Mouse (Mus musculus) embryonic facial prominence, embryonic 12.5 days (tissue): Measurements from ENCODE around the gene Lrrc28. TPM values are rescaled to one million over a fixed set of nuclear protein-coding genes. Genes with fewer than 3 reads are reported as not detected.
"Not testable (repeated sequence)": the region's sequence is repeated elsewhere in the genome, so short reads cannot be mapped to it uniquely, and the experiment has no call there.

Experiments
- ATAC-seq: fragments of 200-750 bp; cut with Nextera tagmentation; 2 replicates; pipeline ENCODE4 v1.8.0; 2017; ENCODE audit not compliant: insufficient number of reproducible peaks, insufficient read depth, low FRiP score, low TSS enrichment
- H3K27ac ChIP-seq: fragments of 300-500 bp; sonication (generic); 2 replicates; pipeline ENCODE4 v1.5.1; 2016; ENCODE audit warnings: mild to moderate bottlenecking
- H3K27me3 ChIP-seq: fragments of 300-500 bp; sonication (generic); 2 replicates; pipeline ENCODE4 v1.6.1; 2016; ENCODE audit warnings: mild to moderate bottlenecking, moderate library complexity
- H3K36me3 ChIP-seq: fragments of 300-500 bp; sonication (generic); 2 replicates; pipeline ENCODE4 v1.6.1; 2016; ENCODE audit warnings: mild to moderate bottlenecking
- H3K4me1 ChIP-seq: fragments of 300-500 bp; sonication (generic); 2 replicates; pipeline ENCODE4 v1.6.1; 2016
- H3K4me2 ChIP-seq: fragments of 300-500 bp; sonication (generic); replicated peaks from 2 replicates; pipeline ENCODE4 v1.6.1; 2016; ENCODE audit warnings: mild to moderate bottlenecking, moderate library complexity
- H3K4me3 ChIP-seq: fragments of 300-500 bp; sonication (generic); 2 replicates; pipeline ENCODE4 v1.5.1; 2016; ENCODE audit warnings: mild to moderate bottlenecking
- H3K9ac ChIP-seq: fragments of 300-500 bp; sonication (generic); 2 replicates; pipeline ENCODE4 v1.6.1; 2016; ENCODE audit warnings: mild to moderate bottlenecking, moderate library complexity
- H3K9me3 ChIP-seq: fragments of 300-500 bp; sonication (generic); 2 replicates; pipeline ENCODE4 v1.6.1; 2016; ENCODE audit warnings: mild to moderate bottlenecking, moderate library complexity
- WGBS: fragments of 180-500 bp; shearing (Covaris S2); methylation state at CpG from one replicate; pipeline ENCODE4 v1.1.7; 2016; 5-methylcytosine and 5-hydroxymethylcytosine counted together
- polyA plus RNA-seq: library from polyadenylated mRNA; unstranded; fragments of >200 nt; fragmentation: Nextera tagmentation; extraction: Ambion mirVana; gene quantifications from 2 replicates; pipeline ENCODE4 v1.2.1, GENCODE M21; 2016

Lrrc28 gene
- polyA plus RNA-seq, 1 experiment from 2014 or later, result 26.3 TPM

DNA sequence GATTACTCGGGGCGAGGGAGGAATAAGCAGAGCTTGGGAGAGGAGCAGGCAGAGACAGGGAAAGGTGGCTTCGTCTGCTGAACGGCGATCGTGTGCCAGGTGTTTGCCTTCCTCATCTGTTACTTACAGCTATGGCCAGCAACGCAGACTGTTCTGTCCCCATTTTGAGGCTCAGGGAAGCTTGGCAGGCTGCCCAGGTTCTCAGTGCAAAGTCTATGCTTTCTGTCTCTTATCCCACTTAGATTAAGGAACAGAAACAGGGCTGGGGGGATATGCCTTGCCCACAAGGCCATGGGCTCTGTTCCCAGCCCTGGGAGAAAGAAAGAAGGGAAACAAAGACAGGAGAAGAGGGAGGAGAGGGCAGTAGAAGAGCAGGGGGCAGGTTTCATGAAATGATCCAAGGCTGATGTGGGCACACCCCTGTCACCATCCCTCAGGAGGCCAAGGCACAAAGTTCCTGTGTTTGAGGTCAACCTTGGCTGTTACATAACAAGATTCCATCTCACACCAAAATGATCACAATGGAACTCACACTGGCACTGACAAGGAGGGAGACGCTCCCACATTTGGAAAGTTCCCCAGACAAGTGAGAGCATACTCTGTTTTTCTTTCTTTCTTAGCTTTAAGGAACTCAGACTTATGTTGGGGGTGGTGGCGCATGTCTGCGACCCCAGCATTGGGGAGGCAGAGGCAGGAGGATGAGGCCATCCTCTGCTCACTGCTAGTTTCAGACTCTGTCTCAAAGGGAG, 116.8 kb downstream of the Lrrc28 start:
- Histone ChIP-seq H3K4me1 (peaks cover 16% of the 10 kb centered on the region; the same call in 1 of the 2 replicates), H3K9ac (no peak overlapping the region), H3K36me3 (peaks cover 3% of the 10 kb centered on the region; the same call in 1 of the 2 replicates), H3K4me3 (no peak overlapping the region), H3K4me2 (no peak overlapping the region), H3K27ac (peak overlapping the region; percentile 37; the same call in 1 of the 2 replicates), H3K27me3 (no peaks in the 10 kb centered on the region), H3K9me3 (no peaks in the 10 kb centered on the region)
- WGBS, result 83% methylated on average over 10 of the region's 10 CpGs
- ATAC-seq, result no peak

DNA sequence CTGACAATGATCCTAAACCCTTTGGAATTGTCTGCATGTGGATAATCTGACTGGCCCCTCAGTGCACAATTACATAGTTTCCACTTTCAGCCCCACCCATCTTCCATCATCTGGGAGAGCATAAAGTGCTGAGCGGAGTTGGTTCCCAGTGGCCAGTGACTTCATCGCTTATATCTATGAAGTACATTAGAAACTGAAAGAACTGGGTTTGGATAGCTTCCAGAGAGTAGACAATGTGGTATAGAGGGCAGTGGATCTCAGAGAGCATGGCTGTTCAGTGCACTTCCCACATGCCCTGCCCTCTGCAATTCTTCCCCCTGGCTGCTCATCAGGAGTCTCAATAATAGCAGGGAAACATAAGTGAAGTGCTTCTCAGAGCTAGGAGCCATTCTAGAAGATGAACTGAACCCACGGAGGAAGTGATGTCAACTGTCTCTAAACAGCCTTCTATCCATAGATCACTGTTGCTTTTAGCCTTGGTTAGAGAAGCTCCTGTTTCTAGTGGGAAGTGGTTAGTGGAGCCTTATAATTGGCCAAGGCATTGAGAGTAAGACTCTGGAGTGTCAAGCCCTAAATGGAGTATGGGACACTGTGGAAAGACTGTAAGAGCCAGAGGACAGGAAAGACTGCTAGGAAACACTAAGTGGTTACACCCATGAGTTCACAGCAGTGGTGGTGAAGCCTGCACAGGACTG, 119.0 kb downstream of the Lrrc28 start:
- Histone ChIP-seq H3K36me3 (peaks cover 3% of the 10 kb centered on the region; the same call in 1 of the 2 replicates), H3K9me3 (no peaks in the 10 kb centered on the region), H3K27ac (no peak overlapping the region), H3K4me1 (peaks cover 16% of the 10 kb centered on the region; the same call in 1 of the 2 replicates), H3K27me3 (no peaks in the 10 kb centered on the region), H3K4me3 (no peak overlapping the region), H3K9ac (no peak overlapping the region), H3K4me2 (no peak overlapping the region)
- no peak for ATAC-seq
- 95% methylated on average over 3 of the region's 3 CpGs for WGBS

DNA sequence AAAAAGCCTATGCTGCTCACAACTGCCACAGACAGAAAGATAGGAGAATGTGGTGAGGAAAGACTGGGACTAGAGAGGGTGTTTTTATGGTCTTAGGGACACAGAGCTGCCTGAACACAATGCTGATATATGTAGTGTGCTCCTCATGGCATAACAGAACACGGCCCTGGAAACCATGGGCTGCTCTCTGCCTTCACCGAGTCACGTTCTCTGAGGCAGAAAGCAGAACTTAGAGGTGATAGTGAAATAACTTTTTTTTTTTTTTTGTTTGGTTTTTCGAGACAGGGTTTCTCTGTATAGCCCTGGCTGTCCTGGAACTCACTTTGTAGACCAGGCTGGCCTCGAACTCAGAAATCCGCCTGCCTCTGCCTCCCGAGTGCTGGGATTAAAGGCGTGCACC, 121.0 kb downstream of the Lrrc28 start:
- H3K9me3 ChIP-seq, ATAC-seq, H3K27ac ChIP-seq, H3K4me3 ChIP-seq, H3K4me1 ChIP-seq, H3K27me3 ChIP-seq, H3K4me2 ChIP-seq, H3K36me3 ChIP-seq, H3K9ac ChIP-seq: not testable (repeated sequence)
- 88% methylated on average over 8 of the region's 8 CpGs for WGBS

DNA sequence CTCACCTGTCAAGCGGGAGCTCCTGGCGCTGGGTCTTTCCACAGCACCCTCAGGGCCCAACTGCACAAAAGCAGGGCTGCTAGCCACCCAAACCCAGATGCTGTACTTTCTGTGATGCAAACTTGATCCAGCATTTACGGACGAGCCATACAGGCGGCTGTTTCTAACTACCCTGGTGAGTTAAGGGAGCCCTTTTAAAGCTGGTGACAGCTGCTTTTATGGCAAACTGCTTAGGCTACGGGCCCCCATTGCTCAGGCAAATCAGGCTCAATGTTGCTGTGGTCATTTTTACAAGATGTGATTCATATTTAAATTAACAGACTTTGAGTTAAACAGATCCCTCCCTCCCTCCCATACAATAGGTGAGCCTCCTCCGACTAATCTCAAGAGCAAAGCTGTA, 121.7 kb downstream of the Lrrc28 start:
- no peak overlapping the region for H3K27ac ChIP-seq

DNA sequence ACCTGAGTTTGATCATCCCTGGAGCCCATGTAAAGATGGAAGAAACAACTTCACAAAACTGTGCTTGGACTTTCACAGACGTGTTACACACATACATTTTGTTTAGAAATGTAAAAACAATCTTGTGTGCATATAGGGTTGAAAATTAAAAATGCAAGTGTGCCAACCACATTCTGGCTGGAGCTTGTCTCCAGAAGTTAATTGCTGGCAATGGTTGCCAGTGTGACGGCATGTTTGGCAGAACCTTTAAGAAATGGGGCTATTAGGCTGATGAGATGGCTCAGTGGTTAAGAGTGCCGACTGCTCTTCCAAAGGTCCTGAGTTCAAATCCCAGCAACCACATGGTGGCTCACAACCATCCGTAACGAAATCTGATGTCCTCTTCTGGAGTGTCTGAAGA, 123.3 kb downstream of the Lrrc28 start:
- ATAC-seq, H3K4me2 ChIP-seq, H3K4me3 ChIP-seq, H3K4me1 ChIP-seq, H3K27ac ChIP-seq, H3K9ac ChIP-seq, H3K27me3 ChIP-seq, H3K36me3 ChIP-seq, H3K9me3 ChIP-seq: not testable (repeated sequence)
- 90% methylated on average over 5 of the region's 5 CpGs for WGBS

More for the DNA sequence above, 121.7 kb downstream of the Lrrc28 start:
- ATAC-seq, result no peak
- Histone ChIP-seq H3K4me3 (no peak overlapping the region), H3K4me2 (no peak overlapping the region), H3K4me1 (peaks cover 6% of the 10 kb centered on the region; the same call in 1 of the 2 replicates), H3K36me3 (no peaks in the 10 kb centered on the region), H3K9ac (no peak overlapping the region), H3K9me3 (no peaks in the 10 kb centered on the region), H3K27me3 (no peaks in the 10 kb centered on the region)
- 69% methylated on average over 7 of the region's 7 CpGs for WGBS

DNA sequence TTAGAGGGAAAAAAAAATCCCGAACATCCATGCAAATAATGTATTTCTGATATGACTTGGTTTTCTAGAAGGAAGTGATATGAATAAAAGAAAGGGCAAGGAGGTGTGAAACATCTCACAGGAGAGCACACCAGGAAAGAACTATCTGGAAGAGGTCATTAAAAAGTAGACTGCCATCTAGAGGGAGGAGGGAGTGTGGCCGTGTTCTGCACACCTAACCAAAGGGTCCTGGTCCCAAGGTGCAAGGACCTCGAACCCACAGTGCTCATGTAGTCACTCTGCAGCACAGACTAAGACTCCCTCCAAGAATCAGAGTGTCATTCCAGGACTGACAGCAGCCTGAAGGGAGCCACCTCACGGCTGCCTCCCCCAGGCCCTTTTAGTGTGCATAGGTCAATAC, 124.1 kb downstream of the Lrrc28 start:
- H3K9ac ChIP-seq, result no peak overlapping the region
- no peak overlapping the region for H3K4me2 ChIP-seq
- 0 out of 2 replicates have a peak, but pooled peaks have one; percentile 6 for ATAC-seq
- H3K27me3 ChIP-seq, result no peaks in the 10 kb centered on the region
- H3K4me3 ChIP-seq, result no peak overlapping the region
- no peak overlapping the region for H3K27ac ChIP-seq
- 85% methylated on average over 4 of the region's 4 CpGs for WGBS
- H3K9me3 ChIP-seq, result no peaks in the 10 kb centered on the region
- H3K36me3 ChIP-seq, result no peaks in the 10 kb centered on the region
- no peaks in the 10 kb centered on the region for H3K4me1 ChIP-seq

DNA sequence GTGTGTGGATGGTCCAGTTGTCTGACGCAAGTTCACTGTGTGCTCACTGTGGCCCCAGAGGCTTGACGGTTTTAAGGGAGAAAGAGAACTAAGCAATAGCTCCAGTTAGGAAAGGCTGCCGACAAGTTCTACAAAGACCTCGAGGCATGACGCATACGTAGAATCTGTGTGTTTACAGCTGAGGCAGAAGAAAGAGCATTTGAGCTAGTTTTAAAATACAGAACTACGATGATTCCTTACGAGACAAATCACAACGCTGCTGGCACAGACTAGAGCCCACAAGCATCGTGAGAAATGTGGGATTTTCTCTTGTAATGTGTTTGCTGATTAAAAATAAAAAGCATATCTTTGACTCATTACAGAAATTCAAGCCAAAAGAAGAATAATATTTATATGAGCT, 125.1 kb downstream of the Lrrc28 start:
- Histone ChIP-seq H3K9me3 (no peaks in the 10 kb centered on the region), H3K27me3 (no peaks in the 10 kb centered on the region), H3K4me3 (no peak overlapping the region), H3K4me1 (no peaks in the 10 kb centered on the region), H3K4me2 (no peak overlapping the region), H3K9ac (no peak overlapping the region), H3K27ac (no peak overlapping the region), H3K36me3 (no peaks in the 10 kb centered on the region)
- ATAC-seq, result no peak
- 88% methylated on average over 10 of the region's 10 CpGs for WGBS

DNA sequence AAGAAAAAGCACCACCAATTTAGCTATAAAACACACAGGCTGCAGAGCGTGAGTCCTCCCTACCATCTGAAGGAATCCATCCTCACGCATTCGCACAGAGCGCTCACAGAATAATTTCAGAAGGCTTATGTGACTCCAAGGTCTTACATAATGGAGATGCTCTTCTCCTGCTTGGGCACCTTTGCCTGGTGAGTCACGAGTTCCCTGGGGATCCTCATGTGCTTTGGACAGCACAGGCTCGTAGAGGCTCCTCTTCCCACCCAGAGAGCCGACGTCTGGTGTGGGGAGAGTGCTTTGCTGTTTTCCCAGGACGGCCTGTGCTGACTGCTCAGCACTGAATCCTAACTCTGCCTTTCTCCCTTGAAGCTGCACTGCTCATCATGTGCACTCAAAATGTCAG, 129.4 kb downstream of the Lrrc28 start:
- Histone ChIP-seq H3K4me1 (no peaks in the 10 kb centered on the region), H3K27me3 (no peaks in the 10 kb centered on the region)
- WGBS, result 86% methylated on average over 9 of the region's 9 CpGs

DNA sequence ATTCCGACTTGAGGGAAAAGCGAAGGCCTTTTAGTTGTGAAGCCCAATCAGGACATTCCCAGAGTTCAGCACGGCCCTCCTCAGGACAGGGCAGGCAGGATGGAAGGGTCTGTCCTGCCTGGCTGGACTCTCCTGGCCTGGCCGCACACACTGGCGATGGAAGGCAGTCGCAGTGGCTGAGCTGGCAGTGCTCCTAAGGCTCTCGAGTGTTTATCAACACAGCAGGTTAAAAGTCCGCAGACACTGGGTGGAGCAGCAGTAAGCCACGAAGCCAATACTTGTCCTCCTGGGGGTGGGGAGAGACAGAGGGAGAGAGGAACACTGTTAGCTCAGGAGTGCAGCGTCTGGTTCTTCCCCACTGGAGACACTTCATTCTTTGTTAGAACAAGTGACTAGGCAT, 130.2 kb downstream of the Lrrc28 start:
- no peaks in the 10 kb centered on the region for H3K4me1 ChIP-seq
- no peak overlapping the region for H3K27ac ChIP-seq
- H3K27me3 ChIP-seq, result no peaks in the 10 kb centered on the region
- H3K9ac ChIP-seq, result no peak overlapping the region
- H3K4me3 ChIP-seq, result no peak overlapping the region
- H3K9me3 ChIP-seq, result no peaks in the 10 kb centered on the region
- WGBS, result 53% methylated on average over 10 of the region's 10 CpGs
- no peaks in the 10 kb centered on the region for H3K36me3 ChIP-seq
- H3K4me2 ChIP-seq, result no peak overlapping the region
- no peak for ATAC-seq

More for the DNA sequence above, 129.4 kb downstream of the Lrrc28 start:
- H3K27ac ChIP-seq, result no peak overlapping the region
- no peak overlapping the region for H3K4me2 ChIP-seq
- no peak for ATAC-seq
- no peaks in the 10 kb centered on the region for H3K36me3 ChIP-seq
- H3K4me3 ChIP-seq, result no peak overlapping the region
- H3K9ac ChIP-seq, result no peak overlapping the region
- H3K9me3 ChIP-seq, result no peaks in the 10 kb centered on the region

DNA sequence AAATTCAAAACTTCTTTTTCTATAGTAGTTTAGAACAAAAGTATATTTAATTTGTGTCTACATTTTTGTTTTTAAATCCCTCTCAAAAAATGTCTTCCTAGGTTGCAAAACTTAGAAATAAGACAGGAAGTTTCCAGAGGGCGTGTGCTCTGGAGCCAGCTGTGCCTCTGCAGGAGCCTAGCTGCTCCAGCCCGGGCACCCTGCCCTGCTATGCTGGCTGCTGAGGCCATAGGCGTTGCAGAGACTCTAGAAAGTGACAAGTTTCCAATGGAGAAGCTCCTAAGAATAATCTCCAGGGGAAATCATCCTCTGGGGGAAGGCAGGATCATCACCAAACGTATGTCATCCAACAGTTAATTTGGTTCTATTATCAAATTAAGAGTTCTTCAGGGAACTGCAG, 130.7 kb downstream of the Lrrc28 start:
- H3K27ac ChIP-seq, result no peak overlapping the region
- no peaks in the 10 kb centered on the region for H3K36me3 ChIP-seq
- H3K4me1 ChIP-seq, result no peaks in the 10 kb centered on the region
- no peak for ATAC-seq
- WGBS, result 65% methylated on average over 4 of the region's 4 CpGs
- H3K9ac ChIP-seq, result no peak overlapping the region
- H3K4me3 ChIP-seq, result no peak overlapping the region
- H3K4me2 ChIP-seq, result no peak overlapping the region
- H3K9me3 ChIP-seq, result no peaks in the 10 kb centered on the region
- no peaks in the 10 kb centered on the region for H3K27me3 ChIP-seq

DNA sequence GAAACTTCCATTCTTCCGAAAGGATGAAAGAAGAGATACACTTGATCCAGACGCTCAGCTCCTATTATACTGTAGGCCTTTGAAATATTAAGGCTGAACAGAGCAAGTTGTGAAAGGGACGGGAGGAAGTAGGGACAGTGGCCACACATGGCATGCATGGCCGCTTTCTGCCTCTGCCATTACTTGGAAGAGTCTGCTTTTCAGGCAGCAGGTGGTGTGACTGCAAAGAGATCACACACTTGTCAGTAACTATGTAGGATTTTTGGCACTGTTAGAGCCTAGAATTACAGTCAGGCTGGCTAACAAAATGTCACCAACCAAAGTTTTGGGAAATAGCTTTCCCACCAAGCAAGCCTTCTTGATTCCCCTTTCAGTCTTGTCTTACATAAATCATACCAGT, 131.4 kb downstream of the Lrrc28 start:
- Histone ChIP-seq H3K27me3 (no peaks in the 10 kb centered on the region), H3K9ac (no peak overlapping the region), H3K27ac (no peak overlapping the region), H3K4me2 (no peak overlapping the region), H3K36me3 (no peaks in the 10 kb centered on the region), H3K4me3 (no peak overlapping the region), H3K9me3 (no peaks in the 10 kb centered on the region), H3K4me1 (no peaks in the 10 kb centered on the region)
- 80% methylated on average over 4 of the region's 4 CpGs for WGBS
- ATAC-seq, result no peak

DNA sequence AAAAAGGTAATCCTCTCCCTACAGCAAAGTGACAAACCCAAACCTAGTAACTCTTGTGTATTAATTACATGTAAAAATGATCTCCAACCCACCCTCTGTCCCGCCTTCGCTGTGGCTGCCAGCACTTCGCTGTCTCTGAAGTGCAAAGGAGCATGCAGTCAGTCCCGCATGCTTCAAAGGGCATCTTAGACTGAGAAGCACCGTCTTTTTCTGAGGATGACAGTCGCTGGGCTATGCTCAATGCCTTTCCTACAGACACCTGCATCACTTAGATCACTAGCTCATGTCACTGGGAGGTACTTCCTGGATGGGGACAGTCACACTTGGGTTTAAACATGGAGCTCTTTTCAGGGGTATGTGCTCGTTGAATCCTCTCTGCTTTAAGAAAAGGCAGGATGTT, 133.5 kb downstream of the Lrrc28 start:
- Histone ChIP-seq H3K36me3 (no peaks in the 10 kb centered on the region), H3K9ac (no peak overlapping the region), H3K27me3 (no peaks in the 10 kb centered on the region), H3K4me3 (no peak overlapping the region), H3K4me2 (no peak overlapping the region), H3K27ac (no peak overlapping the region), H3K4me1 (no peaks in the 10 kb centered on the region), H3K9me3 (no peaks in the 10 kb centered on the region)
- WGBS, result 81% methylated on average over 7 of the region's 7 CpGs
- no peak for ATAC-seq
